Mouse (Mus musculus): ENCODE data around the gene Catsper4.

GRCm38 (mm10) chr4:134202904-134203303 lies 24.3 kb downstream of the Catsper4 start, which contains the start of gene Gm7534:
- TF ChIP-seq CTCF (IDR thresholded peaks at IDR 0.05; ENCODE audit: extremely low read depth, insufficient read length, insufficient replicate concordance, low read depth, low read length) (no peak), POLR2A (IDR thresholded peaks at IDR 0.05; ENCODE audit: low read depth, low read length) (no peak)
